Mouse (Mus musculus): ENCODE data around the gene Farsa.
A peak's percentile ranks its signal among the peaks of the same experiment; 100 is the strongest.

Farsa gene

GRCm38 (mm10) chr8:84834866-84835855 lies 21.6 kb upstream of the Farsa start:
- DNase-seq, result no peak

GRCm38 (mm10) chr8:84837149-84837911 lies 19.5 kb upstream of the Farsa start:
- DNase-seq, result no peak

- DNase-seq, result no peak
Observed at GRCm38 (mm10) chr8:84837912-84838470, 18.8 kb upstream of the Farsa start.

- DNase-seq, result no peak
Observed at GRCm38 (mm10) chr8:84838513-84838912, 18.3 kb upstream of the Farsa start.

- no peak for DNase-seq
Observed at GRCm38 (mm10) chr8:84839411-84839810, 17.4 kb upstream of the Farsa start.

- no peak for DNase-seq
Observed at GRCm38 (mm10) chr8:84839875-84840247, 16.9 kb upstream of the Farsa start.

GRCm38 (mm10) chr8:84840248-84840999 lies 16.4 kb upstream of the Farsa start, which contains the start of gene Rad23a:
Gene Rad23a (minus strand): TSS chr8:84840665.
- DNase-seq, result peak; percentile 91 to 96

- no peak for DNase-seq
Observed at GRCm38 (mm10) chr8:84841514-84841913, 15.3 kb upstream of the Farsa start.

- peak in 1 of 2 experiments; percentile 33 for DNase-seq
Observed at GRCm38 (mm10) chr8:84844397-84845070, 12.3 kb upstream of the Farsa start.

GRCm38 (mm10) chr8:84845355-84846093 lies 11.3 kb upstream of the Farsa start:
- DNase-seq, result peak; percentile 45 to 66

- DNase-seq, result no peak
Observed at GRCm38 (mm10) chr8:84846094-84846721, 10.6 kb upstream of the Farsa start.

- peak; percentile 99 to 100 for DNase-seq
Observed at GRCm38 (mm10) chr8:84846722-84847572, 9.8 kb upstream of the Farsa start, which contains the start of gene Calr. Gene Calr (minus strand): TSS chr8:84846934.

- peak in 1 of 2 experiments; percentile 34 for DNase-seq
Observed at GRCm38 (mm10) chr8:84847684-84848435, 8.9 kb upstream of the Farsa start.

- no peak for DNase-seq
Observed at GRCm38 (mm10) chr8:84856434-84856833, 355 bp upstream of the Farsa start.

GRCm38 (mm10) chr8:84871376-84872308 lies 14.9 kb downstream of the Farsa start, which contains the start of gene Syce2:
Gene Syce2 (plus strand): TSS chr8:84872111.
- DNase-seq, result peak; percentile 90 to 91

GRCm38 (mm10) chr8:84872309-84872965 lies 15.6 kb downstream of the Farsa start:
- DNase-seq, result peak; percentile 52 to 79

GRCm38 (mm10) chr8:84873016-84873415 lies 16.2 kb downstream of the Farsa start:
- no peak for DNase-seq
